In the genomic region with DNA sequence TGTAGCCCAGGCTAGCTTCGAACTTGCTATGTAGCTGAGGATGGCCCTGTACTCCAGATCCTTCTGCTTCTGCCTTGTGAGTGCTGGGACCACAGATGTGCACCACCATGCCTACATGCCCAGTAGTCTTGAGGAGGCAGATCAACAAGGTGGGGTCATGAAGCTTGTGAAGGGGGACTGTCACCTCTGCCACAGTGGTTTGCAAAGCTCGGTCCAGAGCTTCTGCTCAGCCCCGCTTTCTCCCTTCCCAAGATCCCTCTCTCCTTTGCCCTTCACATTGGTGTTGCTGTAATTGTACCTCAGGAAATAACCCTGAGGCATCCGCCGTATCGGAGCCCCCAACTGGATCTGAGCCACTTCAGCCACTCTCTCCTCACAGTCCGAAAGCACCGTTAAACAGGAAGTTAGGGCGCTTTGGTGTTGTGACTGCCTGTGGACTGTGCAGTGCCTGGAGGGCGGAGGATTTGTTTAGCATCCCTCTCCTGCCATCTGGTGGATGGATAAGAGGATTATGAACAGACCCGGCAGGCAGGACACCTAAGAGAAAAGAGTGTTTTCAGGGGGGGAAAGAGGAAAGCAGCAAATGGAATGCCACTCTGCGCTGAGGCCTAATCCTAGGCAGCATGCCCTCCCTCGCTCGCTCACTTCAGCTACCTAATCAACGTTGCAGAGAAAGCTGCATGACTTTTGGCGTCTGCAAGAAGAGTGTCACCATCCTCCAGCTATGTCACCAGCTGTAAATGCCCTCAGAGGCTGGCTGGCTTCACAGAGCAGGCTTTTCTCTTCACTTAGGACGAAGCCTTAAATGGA, we compare ENCODE assay signal across 9 mouse cellular contexts. TPM values are rescaled to one million over a fixed set of nuclear protein-coding genes. Genes with fewer than 3 reads are reported as not detected.
DNase-seq lines count a peak whose midpoint lies in the region; ATAC-seq and TF ChIP-seq lines count a peak whose summit lies in the region.
"Had no signal": no experiment of that assay in that cellular context is flagged by ENCODE, and none has a peak within 500 bp of the region (broad histone marks: within the 10 kb centered on the region; RNA-seq: fewer than 3 reads in every experiment).

No protein-coding gene starts in this region.

- 18% methylated on average over 17 of the region's 17 CpGs for WGBS in forebrain, embryonic 10.5 days
- WGBS in heart, embryonic 15.5 days = 16% methylated on average over 17 of the region's 17 CpGs
- 17% methylated on average over 17 of the region's 17 CpGs for WGBS in liver, embryonic 13.5 days (ENCODE audit: insufficient replicate concordance)

- H3K79me2 ChIP-seq in CH12.LX (replicated peaks; ENCODE audit: control insufficient read depth, extremely low read depth, insufficient read depth, poor library complexity, severe bottlenecking) = no peaks in the 10 kb centered on the region

- peaks cover 4 to 19% of the 10 kb centered on the region in 2 experiments; a peak in 3 of 4 replicates for H3K4me1 ChIP-seq in CH12.LX (ENCODE audit: control insufficient read depth in 1 of 2, insufficient read depth in 2 of 2)
- H3K4me1 ChIP-seq in brown adipose tissue, adult 24 weeks (ENCODE audit: control insufficient read depth, insufficient read depth, insufficient read length, low read length) = no peaks in the 10 kb centered on the region
- peaks cover 27% of the 10 kb centered on the region for H3K4me1 ChIP-seq in forebrain, embryonic 10.5 days
- H3K4me1 ChIP-seq in heart, embryonic 15.5 days (replicated peaks) = peaks cover 3% of the 10 kb centered on the region
- H3K4me1 ChIP-seq in liver, embryonic 13.5 days (replicated peaks) = 0 out of 2 replicates have a peak, but pooled peaks cover 4% of the 10 kb centered on the region
- no peaks in the 10 kb centered on the region for H3K4me1 ChIP-seq in testis, adult 2 months (ENCODE audit: control insufficient read depth, insufficient read depth, low read length)

- no peaks in the 10 kb centered on the region for H3K36me3 ChIP-seq in CH12.LX (replicated peaks in 1 of 2; ENCODE audit: control insufficient read depth in 1 of 2, insufficient read depth in 1 of 2, low read length in 1 of 2)
- H3K36me3 ChIP-seq in forebrain, embryonic 10.5 days (replicated peaks) = no peaks in the 10 kb centered on the region
- H3K36me3 ChIP-seq in heart, embryonic 15.5 days = no peaks in the 10 kb centered on the region
- no peaks in the 10 kb centered on the region for H3K36me3 ChIP-seq in liver, embryonic 13.5 days
- H3K36me3 ChIP-seq in testis, adult 2 months (ENCODE audit: control insufficient read depth, insufficient read depth, low read length) = no peaks in the 10 kb centered on the region

- H3K27ac ChIP-seq in CH12.LX (ENCODE audit: insufficient read depth, low read depth) = no peak overlapping the region
- H3K27ac ChIP-seq in brown adipose tissue, adult 24 weeks (replicated peaks; ENCODE audit: low read depth, low read length) = no peak overlapping the region
- H3K27ac ChIP-seq in forebrain, embryonic 10.5 days = peak overlapping the region; percentile 79
- no peak overlapping the region for H3K27ac ChIP-seq in heart, embryonic 15.5 days
- no peak overlapping the region for H3K27ac ChIP-seq in liver, embryonic 13.5 days
- H3K27ac ChIP-seq in testis, adult 2 months (ENCODE audit: control insufficient read depth, insufficient read depth, low read depth, low read length) = no peak overlapping the region
- H3K27ac ChIP-seq: macrophage had no signal

- dilution Hi-C loops in CH12.LX (cut with MboI; ENCODE audit: extremely low pct_ligation_motif_present, extremely low pct_unique_long_range_greater_than_20kb, low sequenced_read_pairs) = no loop called here

- peak; percentile 43 to 96 for TF ChIP-seq CTCF in CH12.LX (conservative IDR thresholded peaks at IDR 0.05 in 1 of 2, IDR thresholded peaks at IDR 0.05 in 1 of 2; ENCODE audit: low read depth in 2 of 2, low read length in 2 of 2)
- TF ChIP-seq CTCF in testis, adult 2 months (IDR thresholded peaks at IDR 0.05; ENCODE audit: control insufficient read depth, insufficient read depth, insufficient replicate concordance, low read depth, low read length) = peak; percentile 53; the same call in 1 of the 2 replicates

- in situ Hi-C loops in CH12.LX (cut with MboI; ENCODE audit: low pct_ligation_motif_present, low pct_unique_long_range_greater_than_20kb, low sequenced_read_pairs) = loop anchor here (5.0 kb wide), 1 partner anchor 63 kb away; no protein-coding TSS in a partner anchor

- H3K9me3 ChIP-seq in CH12.LX (replicated peaks; ENCODE audit: low read length) = no peaks in the 10 kb centered on the region
- H3K9me3 ChIP-seq in forebrain, embryonic 10.5 days = no peaks in the 10 kb centered on the region
- no peaks in the 10 kb centered on the region for H3K9me3 ChIP-seq in heart, embryonic 15.5 days (replicated peaks)
- H3K9me3 ChIP-seq in liver, embryonic 13.5 days (replicated peaks) = no peaks in the 10 kb centered on the region

- ATAC-seq in heart, embryonic 15.5 days (replicated peaks; ENCODE audit: insufficient number of reproducible peaks, insufficient read depth, low FRiP score, low read depth) = peak; percentile 89
- ATAC-seq in liver, embryonic 13.5 days (ENCODE audit: low read depth) = peak; percentile 74; the same call in 1 of the 2 replicates

- DNase-seq in CH12.LX (ENCODE audit: extremely low read depth) = peak; percentile 92
- DNase-seq in forebrain, embryonic 10.5 days (ENCODE audit: extremely low spot score, low spot score) = peak; percentile 77
- DNase-seq in kidney, postnatal 14 days = peak; percentile 83
- DNase-seq in liver, embryonic 13.5 days = peak; percentile 37
- peak; percentile 66 for DNase-seq in neural tube, embryonic 10.5 days (ENCODE audit: extremely low spot score, low spot score)

- H3K4me2 ChIP-seq in CH12.LX (ENCODE audit: insufficient read depth, low read depth, poor library complexity, severe bottlenecking) = peak overlapping the region; percentile 68; the same call in 1 of the 2 replicates
- peak overlapping the region; percentile 66 for H3K4me2 ChIP-seq in heart, embryonic 15.5 days
- H3K4me2 ChIP-seq in liver, embryonic 13.5 days = peak overlapping the region; percentile 48

- H3K4me3 ChIP-seq in CH12.LX (replicated peaks in 1 of 3; ENCODE audit: low read depth in 2 of 3, low read length in 2 of 3, poor library complexity in 1 of 3) = peak overlapping the region in 1 of 3 experiments; percentile 2
- H3K4me3 ChIP-seq in brown adipose tissue, adult 24 weeks (ENCODE audit: insufficient read depth, low read depth, low read length) = peak overlapping the region; percentile 47
- peak overlapping the region; percentile 38 for H3K4me3 ChIP-seq in forebrain, embryonic 10.5 days
- H3K4me3 ChIP-seq in heart, embryonic 15.5 days = peak overlapping the region; percentile 41
- peak overlapping the region; percentile 29 for H3K4me3 ChIP-seq in liver, embryonic 13.5 days (replicated peaks)
- H3K4me3 ChIP-seq in testis, adult 2 months (ENCODE audit: control insufficient read depth, low read depth, low read length) = no peak overlapping the region

- H3K9ac ChIP-seq in CH12.LX (ENCODE audit: insufficient read depth, low read depth) = peak overlapping the region; percentile 23; the same call in 1 of the 2 replicates
- peak overlapping the region; percentile 57 for H3K9ac ChIP-seq in heart, embryonic 15.5 days
- peak overlapping the region; percentile 42; the same call in 1 of the 2 replicates for H3K9ac ChIP-seq in liver, embryonic 13.5 days

- peak; percentile 39 for TF ChIP-seq POLR2A in CH12.LX (IDR thresholded peaks at IDR 0.05; ENCODE audit: low read depth, low read length)
- 0 out of 2 replicates have a peak, but pooled peaks have one; percentile 10 for TF ChIP-seq POLR2A in testis, adult 2 months (IDR thresholded peaks at IDR 0.05; ENCODE audit: control insufficient read depth, low read depth, low read length)

- TF ChIP-seq EP300 in CH12.LX (IDR thresholded peaks at IDR 0.05; ENCODE audit: low read length) = no peak

- no peaks in the 10 kb centered on the region for H3K27me3 ChIP-seq in CH12.LX (replicated peaks)
- H3K27me3 ChIP-seq in forebrain, embryonic 10.5 days (ENCODE audit: poor library complexity, severe bottlenecking) = no peaks in the 10 kb centered on the region
- H3K27me3 ChIP-seq in heart, embryonic 15.5 days = no peaks in the 10 kb centered on the region
- H3K27me3 ChIP-seq in liver, embryonic 13.5 days = no peaks in the 10 kb centered on the region
- no peaks in the 10 kb centered on the region for H3K27me3 ChIP-seq in testis, adult 2 months (ENCODE audit: control insufficient read depth, insufficient read depth, low read length)

- peak; percentile 93 for TF ChIP-seq RAD21 in CH12.LX (IDR thresholded peaks at IDR 0.05; ENCODE audit: low read depth, low read length)

RNA-seq across cellular contexts. Expression of gene Mmgt2, which starts 27.2 kb away (rescaled TPM):
- total RNA-seq in CH12.LX (2012; rRNA removed) (47.9 and 60.7 TPM in 2 replicates), CH12.LX (2014; rRNA removed) (41.2 and 49.2 TPM in 2 replicates)
- 61.4 and 65.9 TPM in 2 replicates for polyA plus RNA-seq in CH12.LX (2012; ENCODE audit: insufficient read length, low read depth)
- 2.3 and 3.6 TPM in 2 replicates for polyA plus RNA-seq in brown adipose tissue, adult 24 weeks (2012; ENCODE audit: insufficient read depth, insufficient read length, missing spikeins)
- polyA plus RNA-seq in forebrain, embryonic 10.5 days (2016; fragmentation: Nextera tagmentation; extraction: Ambion mirVana) = 38.6 and 39.0 TPM in 2 replicates
- polyA plus RNA-seq in heart, embryonic 15.5 days (2015; fragmentation: Nextera tagmentation; extraction: Ambion mirVana) = 44.7 and 49.1 TPM in 2 replicates
- 12.2 and 12.3 TPM in 2 replicates for polyA plus RNA-seq in liver, embryonic 13.5 days (2015; fragmentation: Nextera tagmentation; extraction: Ambion mirVana)
- 5.2 and 8.6 TPM in 2 replicates for polyA plus RNA-seq in testis, adult 2 months (2012; rRNA removed)

RNA-seq across cellular contexts. Expression of gene Lrrc75a, which starts 27.4 kb away (rescaled TPM):
- total RNA-seq in CH12.LX (2012; rRNA removed) (2.9 and 12.6 TPM in 2 replicates), CH12.LX (2014; rRNA removed) (1.3 and 1.6 TPM in 2 replicates)
- polyA plus RNA-seq in CH12.LX (2012; ENCODE audit: insufficient read length, low read depth) = 1.8 and 2.7 TPM in 2 replicates
- 1.2 TPM in 1 of 2 replicates, not detected in the other for polyA plus RNA-seq in brown adipose tissue, adult 24 weeks (2012; ENCODE audit: insufficient read depth, insufficient read length, missing spikeins)
- 9.1 and 10.0 TPM in 2 replicates for polyA plus RNA-seq in forebrain, embryonic 10.5 days (2016; fragmentation: Nextera tagmentation; extraction: Ambion mirVana)
- 14.6 and 18.5 TPM in 2 replicates for polyA plus RNA-seq in heart, embryonic 15.5 days (2015; fragmentation: Nextera tagmentation; extraction: Ambion mirVana)
- 1.3 and 1.4 TPM in 2 replicates for polyA plus RNA-seq in liver, embryonic 13.5 days (2015; fragmentation: Nextera tagmentation; extraction: Ambion mirVana)
- polyA plus RNA-seq in testis, adult 2 months (2012; rRNA removed) = 6.8 and 8.0 TPM in 2 replicates

RNA-seq across cellular contexts. Expression of gene Zfp287, which starts 56.0 kb away (rescaled TPM):
- 6.2 and 7.3 TPM in 2 replicates for total RNA-seq in CH12.LX (2012; rRNA removed)
- total RNA-seq in CH12.LX (2014; rRNA removed) = 4.6 and 4.8 TPM in 2 replicates
- 5.7 TPM in 2 replicates for polyA plus RNA-seq in CH12.LX (2012; ENCODE audit: insufficient read length, low read depth)
- polyA plus RNA-seq in brown adipose tissue, adult 24 weeks (2012; ENCODE audit: insufficient read depth, insufficient read length, missing spikeins) = 0.46 and 0.91 TPM in 2 replicates
- 14.7 TPM in 2 replicates for polyA plus RNA-seq in forebrain, embryonic 10.5 days (2016; fragmentation: Nextera tagmentation; extraction: Ambion mirVana)
- 4.6 and 5.1 TPM in 2 replicates for polyA plus RNA-seq in heart, embryonic 15.5 days (2015; fragmentation: Nextera tagmentation; extraction: Ambion mirVana)
- 0.47 and 0.57 TPM in 2 replicates for polyA plus RNA-seq in liver, embryonic 13.5 days (2015; fragmentation: Nextera tagmentation; extraction: Ambion mirVana)
- 2.0 and 2.7 TPM in 2 replicates for polyA plus RNA-seq in testis, adult 2 months (2012; rRNA removed)

Comparison
In these comparisons a context has a peak if more than half of its experiments do, and no peak if none do; other contexts are left out.
1. DNase-seq: peak in every context shown above with its lines; median percentile 92 in CH12.LX; 83 in kidney, postnatal 14 days; 77 in forebrain, embryonic 10.5 days; 66 in neural tube, embryonic 10.5 days; 37 in liver, embryonic 13.5 days.